Mouse (Mus musculus) limb, embryonic 15.5 days (tissue): Measurements from ENCODE around the gene Inca1. TPM values are rescaled to one million over a fixed set of nuclear protein-coding genes. Genes with fewer than 3 reads are reported as not detected.

ENCODE experiments used
- ATAC-seq: fragments of 200-750 bp; cut with Nextera tagmentation; 2 replicates; pipeline ENCODE4 v1.8.0; 2017; ENCODE audit warnings: low read depth, moderate TSS enrichment; ENCODE audit not compliant: insufficient number of reproducible peaks, low FRiP score, low TSS enrichment
- H3K27ac ChIP-seq: fragments of 300-500 bp; sonication (generic); 2 replicates; pipeline ENCODE4 v1.5.1; 2015; ENCODE audit warnings: moderate library complexity, mild to moderate bottlenecking, inconsistent platforms
- H3K27me3 ChIP-seq: fragments of 300-500 bp; sonication (generic); 2 replicates; pipeline ENCODE4 v1.6.1; 2015; ENCODE audit warnings: inconsistent platforms
- H3K36me3 ChIP-seq: fragments of 300-500 bp; sonication (generic); 2 replicates; pipeline ENCODE4 v1.6.1; 2015; ENCODE audit warnings: inconsistent platforms
- H3K4me1 ChIP-seq: fragments of 300-500 bp; sonication (generic); 2 replicates; pipeline ENCODE4 v1.6.1; 2015; ENCODE audit warnings: inconsistent platforms
- H3K4me2 ChIP-seq: fragments of 300-500 bp; sonication (generic); 2 replicates; pipeline ENCODE4 v1.6.1; 2015; ENCODE audit warnings: mild to moderate bottlenecking, inconsistent platforms
- H3K4me3 ChIP-seq: fragments of 300-500 bp; sonication (generic); 2 replicates; pipeline ENCODE4 v1.5.1; 2015; ENCODE audit warnings: mild to moderate bottlenecking, inconsistent platforms
- H3K9ac ChIP-seq: fragments of 300-500 bp; sonication (generic); 2 replicates; pipeline ENCODE4 v1.6.1; 2015; ENCODE audit warnings: inconsistent platforms
- H3K9me3 ChIP-seq: fragments of 300-500 bp; sonication (generic); 2 replicates; pipeline ENCODE4 v1.6.1; 2016; ENCODE audit warnings: inconsistent platforms
- WGBS: fragments of 180-500 bp; shearing (Covaris S2); methylation state at CpG from one replicate; pipeline ENCODE4 v1.1.7; 2015; 5-methylcytosine and 5-hydroxymethylcytosine counted together
- polyA plus RNA-seq: library from polyadenylated mRNA; unstranded; fragments of >200 nt; fragmentation: Nextera tagmentation; extraction: Ambion mirVana; gene quantifications from 2 replicates; pipeline ENCODE4 v1.2.1, GENCODE M21; 2015

Gene Inca1
- polyA plus RNA-seq, 1 experiment from 2014 or later: 0.91 TPM

DNA sequence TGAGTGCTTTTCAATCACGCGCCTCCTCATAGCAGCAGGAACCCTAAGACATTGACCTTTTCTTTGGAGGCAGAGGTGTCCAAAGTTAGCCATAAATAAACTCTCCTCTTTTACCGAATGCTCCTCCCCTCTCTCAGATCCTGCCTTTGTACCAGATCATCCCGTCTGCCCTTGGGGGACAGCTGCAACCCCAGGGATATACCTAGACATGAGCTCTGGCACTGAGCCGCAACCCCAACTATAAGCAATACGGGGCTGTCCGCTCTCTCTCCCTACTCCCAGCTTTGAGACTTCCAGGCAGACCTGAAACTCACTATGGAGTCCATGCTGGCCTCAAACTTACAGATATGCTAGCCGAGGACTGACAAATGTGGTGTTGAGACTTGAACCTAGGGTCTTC is 33.3 kb downstream of the Inca1 start:
- no peak overlapping the region for H3K9ac ChIP-seq
- no peak overlapping the region for H3K4me2 ChIP-seq
- ATAC-seq: no peak
- no peaks in the 10 kb centered on the region for H3K27me3 ChIP-seq
- peaks cover 53% of the 10 kb centered on the region for H3K36me3 ChIP-seq
- H3K9me3 ChIP-seq: no peaks in the 10 kb centered on the region
- no peak overlapping the region for H3K4me3 ChIP-seq
- peaks cover 27% of the 10 kb centered on the region for H3K4me1 ChIP-seq
- 91% methylated on average over 8 of the region's 8 CpGs for WGBS
- no peak overlapping the region for H3K27ac ChIP-seq

DNA sequence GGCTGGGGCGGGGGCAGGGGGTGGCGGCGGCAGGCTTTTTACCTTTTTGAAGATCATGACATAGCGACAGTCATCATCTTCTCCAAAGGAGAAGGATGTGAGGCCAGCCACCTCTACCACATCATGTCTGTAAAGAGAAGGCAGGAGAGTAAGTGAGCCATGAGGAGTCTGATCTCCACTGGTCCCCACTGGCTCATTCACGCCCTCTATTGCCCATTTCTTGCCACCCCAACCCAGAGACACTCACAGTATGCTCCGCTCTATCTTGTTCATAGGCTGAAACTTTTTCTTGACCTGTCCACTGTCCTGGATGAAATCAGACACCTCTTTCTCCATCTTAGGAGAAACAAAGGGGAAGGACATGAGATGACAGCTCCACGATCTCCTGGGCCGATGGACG is 35.2 kb downstream of the Inca1 start:
- Histone ChIP-seq H3K4me1 (peaks cover 13% of the 10 kb centered on the region), H3K36me3 (peaks cover 65% of the 10 kb centered on the region), H3K4me3 (no peak overlapping the region), H3K4me2 (no peak overlapping the region), H3K9me3 (no peaks in the 10 kb centered on the region), H3K9ac (no peak overlapping the region), H3K27me3 (no peaks in the 10 kb centered on the region), H3K27ac (no peak overlapping the region)
- no peak for ATAC-seq
- 96% methylated on average over 9 of the region's 9 CpGs for WGBS

DNA sequence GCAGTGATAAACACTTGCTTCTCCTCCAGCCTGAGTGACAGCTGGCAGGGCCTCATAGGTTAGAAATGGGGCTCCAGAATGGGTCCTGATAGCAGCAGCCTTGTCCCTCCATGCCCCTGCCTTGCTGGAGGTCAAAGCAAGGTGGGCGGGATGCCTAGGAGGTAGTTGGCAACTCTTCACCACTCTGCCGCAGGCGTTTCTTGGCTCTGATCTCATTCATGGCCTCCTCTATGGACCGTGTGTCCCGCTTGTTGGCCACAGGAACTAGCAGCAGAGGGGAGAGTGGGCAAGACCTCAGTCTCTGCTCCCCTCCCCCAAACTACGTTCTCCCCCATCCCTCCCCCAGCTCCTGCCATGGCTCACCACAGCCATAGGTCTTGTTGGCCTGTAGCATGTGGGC is 36.0 kb downstream of the Inca1 start:
- Histone ChIP-seq H3K4me2 (no peak overlapping the region), H3K4me3 (no peak overlapping the region), H3K4me1 (peaks cover 15% of the 10 kb centered on the region), H3K27ac (no peak overlapping the region), H3K27me3 (no peaks in the 10 kb centered on the region), H3K36me3 (peaks cover 69% of the 10 kb centered on the region), H3K9ac (no peak overlapping the region), H3K9me3 (no peaks in the 10 kb centered on the region)
- WGBS: 93% methylated on average over 6 of the region's 6 CpGs
- no peak for ATAC-seq

DNA sequence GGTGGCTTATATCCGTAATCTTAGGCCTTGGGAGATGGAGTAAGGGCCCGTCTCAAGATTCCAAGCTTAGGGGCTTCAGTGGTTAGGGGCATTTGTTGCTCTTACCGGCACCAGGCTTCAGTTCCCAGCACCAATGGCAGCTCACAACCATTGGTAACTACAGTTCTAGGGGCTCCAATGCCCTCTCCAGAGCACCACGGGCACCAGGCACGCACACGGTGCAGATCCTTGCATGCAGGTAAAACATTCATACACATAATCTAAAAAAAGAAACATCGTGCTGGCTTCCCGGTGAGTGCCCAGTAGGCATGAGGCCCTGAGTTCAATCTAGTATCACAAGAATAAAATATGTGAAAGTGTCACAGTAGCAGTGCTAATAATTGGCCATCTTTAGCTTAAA is 36.9 kb downstream of the Inca1 start:
- Histone ChIP-seq H3K9me3 (no peaks in the 10 kb centered on the region), H3K36me3 (peaks cover 69% of the 10 kb centered on the region), H3K9ac (no peak overlapping the region), H3K27me3 (no peaks in the 10 kb centered on the region), H3K4me1 (peaks cover 21% of the 10 kb centered on the region), H3K27ac (no peak overlapping the region), H3K4me3 (no peak overlapping the region), H3K4me2 (no peak overlapping the region)
- WGBS: 86% methylated on average over 8 of the region's 8 CpGs
- no peak for ATAC-seq

DNA sequence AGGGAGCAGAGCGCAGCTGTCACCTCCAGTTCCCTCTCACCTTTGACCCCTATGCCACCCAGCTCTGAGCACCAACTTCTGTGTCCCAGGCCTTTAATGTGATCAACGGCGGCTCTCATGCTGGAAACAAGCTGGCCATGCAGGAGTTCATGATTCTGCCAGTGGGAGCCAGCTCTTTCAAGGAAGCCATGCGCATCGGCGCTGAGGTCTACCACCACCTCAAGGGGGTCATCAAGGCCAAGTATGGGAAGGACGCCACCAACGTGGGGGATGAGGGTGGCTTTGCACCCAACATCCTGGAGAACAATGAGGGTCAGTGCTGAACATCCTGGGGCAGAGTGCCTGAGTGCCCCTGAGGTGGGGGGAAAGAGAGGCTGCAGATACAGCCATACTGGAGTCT is 39.4 kb downstream of the Inca1 start:
- WGBS: 82% methylated on average over 8 of the region's 8 CpGs
- Histone ChIP-seq H3K4me1 (peaks cover 36% of the 10 kb centered on the region), H3K9me3 (no peaks in the 10 kb centered on the region), H3K4me3 (no peak overlapping the region), H3K27ac (0 out of 2 replicates have a peak overlapping the region, but pooled peaks have one; percentile 35), H3K27me3 (no peaks in the 10 kb centered on the region), H3K4me2 (no peak overlapping the region), H3K36me3 (peaks cover 58% of the 10 kb centered on the region), H3K9ac (no peak overlapping the region)
- no peak for ATAC-seq

DNA sequence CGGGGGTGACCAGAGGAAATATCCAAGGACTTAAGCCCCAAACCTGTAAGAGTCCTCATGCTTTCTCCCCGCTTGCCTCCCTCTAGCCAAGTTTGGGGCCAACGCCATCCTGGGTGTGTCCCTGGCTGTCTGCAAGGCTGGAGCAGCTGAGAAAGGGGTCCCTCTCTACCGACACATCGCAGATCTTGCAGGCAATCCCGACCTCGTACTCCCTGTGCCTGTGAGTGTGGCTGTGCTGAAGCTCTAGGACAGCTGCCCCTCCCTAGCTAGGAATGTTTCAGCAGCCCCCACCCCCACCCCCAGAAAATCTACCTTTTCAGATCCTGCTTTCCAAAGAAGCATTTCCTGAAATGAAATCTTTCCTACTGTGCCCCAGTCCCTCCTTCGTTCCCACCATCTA is 41.0 kb downstream of the Inca1 start:
- Histone ChIP-seq H3K9ac (no peak overlapping the region), H3K4me2 (no peak overlapping the region)
- 72% methylated on average over 8 of the region's 8 CpGs for WGBS

GRCm38 (mm10) chr11:70658521-70658920 is 41.4 kb downstream of the Inca1 start:
- ATAC-seq: no peak
- 68% methylated on average over 5 of the region's 5 CpGs for WGBS
- Histone ChIP-seq H3K9ac (0 out of 2 replicates have a peak overlapping the region, but pooled peaks have one; percentile 26), H3K27ac (peak overlapping the region; percentile 5; the same call in 1 of the 2 replicates), H3K4me3 (0 out of 2 replicates have a peak overlapping the region, but pooled peaks have one; percentile 3), H3K27me3 (no peaks in the 10 kb centered on the region), H3K36me3 (peaks cover 39% of the 10 kb centered on the region), H3K4me2 (0 out of 2 replicates have a peak overlapping the region, but pooled peaks have one; percentile 17), H3K9me3 (no peaks in the 10 kb centered on the region), H3K4me1 (peaks cover 42% of the 10 kb centered on the region)

More for the DNA sequence above, 41.0 kb downstream of the Inca1 start:
- H3K4me3 ChIP-seq: no peak overlapping the region
- no peaks in the 10 kb centered on the region for H3K27me3 ChIP-seq
- H3K36me3 ChIP-seq: peaks cover 41% of the 10 kb centered on the region
- no peak overlapping the region for H3K27ac ChIP-seq
- ATAC-seq: no peak
- no peaks in the 10 kb centered on the region for H3K9me3 ChIP-seq
- peaks cover 42% of the 10 kb centered on the region for H3K4me1 ChIP-seq

GRCm38 (mm10) chr11:70657991-70658390 is 42.0 kb downstream of the Inca1 start:
- Histone ChIP-seq H3K9ac (0 out of 2 replicates have a peak overlapping the region, but pooled peaks have one; percentile 26), H3K4me2 (0 out of 2 replicates have a peak overlapping the region, but pooled peaks have one; percentile 17), H3K27me3 (no peaks in the 10 kb centered on the region), H3K36me3 (peaks cover 33% of the 10 kb centered on the region), H3K9me3 (no peaks in the 10 kb centered on the region), H3K4me3 (peak overlapping the region; percentile 3; the same call in 1 of the 2 replicates), H3K27ac (peak overlapping the region; percentile 5), H3K4me1 (peaks cover 45% of the 10 kb centered on the region)
- 53% methylated on average over 9 of the region's 9 CpGs for WGBS
- no peak for ATAC-seq

- Histone ChIP-seq H3K4me3 (peak overlapping the region; percentile 100; the same call in 1 of the 2 replicates), H3K9ac (no peak overlapping the region), H3K36me3 (peaks cover 31% of the 10 kb centered on the region), H3K27ac (peak overlapping the region; percentile 99), H3K4me2 (0 out of 2 replicates have a peak overlapping the region, but pooled peaks have one; percentile 89), H3K9me3 (no peaks in the 10 kb centered on the region), H3K27me3 (no peaks in the 10 kb centered on the region), H3K4me1 (peaks cover 49% of the 10 kb centered on the region)
- WGBS: 40% methylated on average over 6 of the region's 6 CpGs
- ATAC-seq: no peak
Measured at GRCm38 (mm10) chr11:70657573-70657972, 42.4 kb downstream of the Inca1 start.

DNA sequence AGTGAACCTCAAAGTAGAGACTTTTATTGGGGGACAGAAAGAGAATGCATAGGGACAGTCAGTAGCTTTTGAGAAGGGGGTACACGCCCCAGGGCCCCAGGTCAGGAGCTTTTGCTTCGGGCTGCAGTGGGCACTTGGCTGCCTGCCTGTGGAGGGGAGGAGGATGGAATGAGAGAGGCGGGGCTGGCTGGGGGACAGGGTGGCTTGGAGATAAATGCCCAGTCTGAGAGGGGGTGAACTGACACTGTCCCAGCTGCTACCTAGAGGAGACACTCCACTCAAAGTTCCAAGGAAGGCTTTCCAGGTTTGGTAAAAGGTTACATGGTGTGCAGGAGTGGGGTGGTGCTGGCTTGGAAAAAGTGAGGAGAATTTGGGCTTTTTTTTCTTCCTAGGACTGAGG is 43.0 kb downstream of the Inca1 start, which contains the start of gene Eno3:
Eno3 (plus strand) TSS at position 239 of the 400 bp plus-strand sequence.
- H3K9ac ChIP-seq: peak within 1 kb of the TSS; percentile 46
- peak within 1 kb of the TSS; percentile 100 for H3K4me3 ChIP-seq
- H3K36me3 ChIP-seq: peaks cover 31% of the 10 kb centered on the region
- ATAC-seq: no peak
- H3K9me3 ChIP-seq: no peaks in the 10 kb centered on the region
- WGBS: 17% methylated on average over 3 of the region's 3 CpGs
- no peaks in the 10 kb centered on the region for H3K27me3 ChIP-seq
- H3K4me2 ChIP-seq: peak within 1 kb of the TSS; percentile 89
- peak within 1 kb of the TSS; percentile 99 for H3K27ac ChIP-seq
- peaks cover 55% of the 10 kb centered on the region for H3K4me1 ChIP-seq

DNA sequence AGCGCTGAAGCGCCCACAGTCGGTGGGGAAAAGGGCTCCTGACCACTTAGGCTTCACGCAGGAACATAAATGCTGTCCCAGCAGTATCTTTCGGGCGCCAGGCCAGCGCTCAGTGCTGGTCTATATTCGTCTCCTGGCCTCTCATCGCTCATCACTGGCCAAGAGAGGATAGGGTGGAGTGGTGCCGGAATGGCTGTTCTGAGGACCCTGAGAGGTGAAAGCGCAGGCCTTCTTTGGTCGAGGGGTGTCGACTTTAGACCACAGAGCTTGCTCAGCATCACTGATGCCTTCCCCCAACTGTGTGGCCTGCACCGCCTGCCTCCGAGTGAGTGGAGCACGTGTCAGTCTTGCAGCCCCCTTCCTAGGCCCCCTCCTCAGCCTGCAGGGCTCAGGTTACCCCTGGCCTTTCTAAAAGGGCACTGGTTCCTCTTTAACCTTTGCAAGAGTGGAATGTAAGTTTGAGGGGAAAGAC is 43.5 kb downstream of the Inca1 start:
- peaks cover 30% of the 10 kb centered on the region for H3K36me3 ChIP-seq
- peaks cover 59% of the 10 kb centered on the region for H3K4me1 ChIP-seq
- ATAC-seq: 0 out of 2 replicates have a peak, but pooled peaks have one; percentile 12
- H3K27me3 ChIP-seq: no peaks in the 10 kb centered on the region
- WGBS: 5% methylated on average over 16 of the region's 16 CpGs
- H3K9me3 ChIP-seq: no peaks in the 10 kb centered on the region
- peak overlapping the region; percentile 100 for H3K4me3 ChIP-seq
- peak overlapping the region; percentile 46; the same call in 1 of the 2 replicates for H3K9ac ChIP-seq
- peak overlapping the region; percentile 89 for H3K4me2 ChIP-seq
- peak overlapping the region; percentile 99 for H3K27ac ChIP-seq

DNA sequence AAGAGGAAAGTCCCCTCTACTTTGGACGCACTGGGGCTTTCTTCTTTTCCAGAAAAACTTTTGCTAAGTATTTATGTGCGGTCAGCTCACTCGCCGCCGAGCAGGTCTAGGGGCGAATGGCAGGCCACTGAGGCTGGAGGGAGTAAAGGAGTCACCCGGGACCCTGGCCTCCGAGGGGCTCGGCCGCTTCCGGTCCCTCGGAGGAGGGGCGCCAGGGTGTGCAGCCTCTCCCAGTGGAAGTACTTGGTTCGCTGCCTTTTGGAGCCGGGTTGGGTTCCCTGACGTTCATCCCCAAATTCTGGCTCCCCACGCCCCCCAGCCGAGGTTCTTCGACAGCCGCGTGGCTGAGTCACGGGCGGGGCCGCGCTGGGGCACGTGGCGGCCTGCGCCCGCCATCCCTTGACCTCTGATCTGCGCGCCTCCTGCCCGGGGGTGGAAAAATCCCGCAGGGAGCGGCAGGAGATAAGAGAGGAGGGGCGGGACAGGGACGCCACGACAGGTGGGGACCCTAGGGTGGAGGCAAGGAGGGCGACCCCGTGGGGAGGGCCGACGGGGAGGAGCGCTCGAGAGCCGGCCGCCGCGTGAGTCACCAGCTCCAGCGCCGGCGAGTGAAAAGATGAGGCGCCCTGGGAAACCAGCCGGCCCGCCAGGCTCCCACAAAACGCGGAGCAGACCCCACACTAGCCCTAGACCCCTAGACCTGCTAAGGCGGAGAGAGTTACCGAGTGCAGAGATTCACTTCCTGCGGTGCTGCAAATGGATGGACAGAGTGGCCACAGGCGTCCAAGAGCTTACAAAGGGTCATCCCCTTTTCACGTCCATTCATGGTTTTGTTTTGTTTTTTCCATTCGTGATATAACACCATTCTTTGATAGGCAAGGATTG is 44.1 kb downstream of the Inca1 start:
- Histone ChIP-seq H3K27me3 (no peaks in the 10 kb centered on the region), H3K27ac (peak overlapping the region; percentile 99), H3K9ac (peak overlapping the region; percentile 46), H3K4me2 (peak overlapping the region; percentile 89), H3K36me3 (peaks cover 31% of the 10 kb centered on the region), H3K9me3 (no peaks in the 10 kb centered on the region), H3K4me1 (peaks cover 66% of the 10 kb centered on the region), H3K4me3 (peak overlapping the region; percentile 100)
- WGBS: under 1% methylated on average over 61 of the region's 61 CpGs
- ATAC-seq: 0 out of 2 replicates have a peak, but pooled peaks have one; percentile 13
